Mouse (Mus musculus) midbrain, embryonic 14.5 days (tissue): ENCODE data around the gene Rln1. TPM values are rescaled to one million over a fixed set of nuclear protein-coding genes. Genes with fewer than 3 reads are reported as not detected.

ENCODE experiments used
- ATAC-seq: fragments of 200-750 bp; cut with Nextera tagmentation; 2 replicates; pipeline ENCODE4 v1.8.0; 2017; ENCODE audit warnings: moderate number of reproducible peaks, moderate library complexity; ENCODE audit not compliant: low FRiP score, low TSS enrichment
- DNase-seq: peaks from one replicate; pipeline ENCODE4 v3.0.0-alpha.2; 2015
- H3K27ac ChIP-seq: fragments of 300-500 bp; sonication (generic); replicated peaks from 2 replicates; pipeline ENCODE4 v1.5.1; 2014; ENCODE audit warnings: mild to moderate bottlenecking, low read depth, low read length, moderate library complexity
- H3K27me3 ChIP-seq: fragments of 300-500 bp; sonication (generic); 2 replicates; pipeline ENCODE4 v1.6.1; 2014; ENCODE audit warnings: low read length, control low read depth, mixed read lengths; ENCODE audit not compliant: control insufficient read depth, insufficient read depth
- H3K36me3 ChIP-seq: fragments of 300-500 bp; sonication (generic); 2 replicates; pipeline ENCODE4 v1.6.1; 2014; ENCODE audit warnings: low read length, control low read depth; ENCODE audit not compliant: control insufficient read depth, insufficient read depth
- H3K4me1 ChIP-seq: fragments of 300-500 bp; sonication (generic); 2 replicates; pipeline ENCODE4 v1.6.1; 2014; ENCODE audit warnings: mild to moderate bottlenecking, antibody characterized with exemption, low read length, control low read depth; ENCODE audit not compliant: control insufficient read depth, insufficient read depth
- H3K4me2 ChIP-seq: fragments of 300-500 bp; sonication (generic); 2 replicates; pipeline ENCODE4 v1.6.1; 2014; ENCODE audit warnings: mild to moderate bottlenecking, low read length, moderate library complexity
- H3K4me3 ChIP-seq: fragments of 300-500 bp; sonication (generic); replicated peaks from 2 replicates; pipeline ENCODE4 v1.5.1; 2014; ENCODE audit warnings: low read depth, low read length
- H3K9ac ChIP-seq: fragments of 300-500 bp; sonication (generic); replicated peaks from 2 replicates; pipeline ENCODE4 v1.6.1; 2014; ENCODE audit warnings: mild to moderate bottlenecking, low read length, moderate library complexity
- H3K9me3 ChIP-seq: fragments of 300-500 bp; sonication (generic); 2 replicates; pipeline ENCODE4 v1.6.1; 2016; ENCODE audit warnings: low read length, control low read depth, mixed read lengths; ENCODE audit not compliant: control insufficient read depth
- WGBS: fragments of 180-500 bp; shearing (Covaris S2); extraction: QIAGEN DNeasy Blood & Tissue Kit; methylation state at CpG from one replicate; pipeline ENCODE4 v1.1.7; 2014; 5-methylcytosine and 5-hydroxymethylcytosine counted together
- polyA plus RNA-seq: library from polyadenylated mRNA; unstranded; fragments of >200 nt; fragmentation: Nextera tagmentation; extraction: Ambion mirVana; gene quantifications from 2 replicates; pipeline ENCODE4 v1.2.1, GENCODE M21; 2014

Gene Rln1
- polyA plus RNA-seq, 1 experiment from 2014 or later, result 2.7 TPM

DNA sequence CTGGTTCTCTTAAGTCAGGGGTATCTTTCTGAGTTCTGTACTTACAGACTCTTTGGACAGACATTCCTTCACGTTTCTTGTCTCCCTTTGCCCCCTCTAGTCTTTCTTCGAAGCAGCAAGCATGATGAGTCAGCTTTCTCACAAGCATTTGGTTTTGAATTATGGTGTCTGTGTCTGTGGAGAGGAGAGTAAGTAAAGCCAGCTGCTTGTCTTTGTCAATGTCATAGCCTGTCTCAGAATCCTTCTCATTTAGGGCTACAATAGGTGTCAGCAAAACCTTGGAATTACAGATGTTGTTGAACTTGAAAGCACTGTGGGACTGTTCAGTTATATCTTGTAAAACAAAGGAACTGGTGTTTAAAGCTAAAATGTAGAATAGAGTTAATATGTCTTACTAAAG, 39.7 kb downstream of the Rln1 start:
- ATAC-seq, result no peak
- Histone ChIP-seq H3K9ac (no peak overlapping the region), H3K36me3 (peaks cover 63% of the 10 kb centered on the region), H3K4me1 (no peaks in the 10 kb centered on the region), H3K4me3 (no peak overlapping the region), H3K9me3 (no peaks in the 10 kb centered on the region), H3K27ac (no peak overlapping the region), H3K27me3 (no peaks in the 10 kb centered on the region), H3K4me2 (no peak overlapping the region)
- no peak for DNase-seq
- 76% methylated on average over 2 of the region's 2 CpGs for WGBS

DNA sequence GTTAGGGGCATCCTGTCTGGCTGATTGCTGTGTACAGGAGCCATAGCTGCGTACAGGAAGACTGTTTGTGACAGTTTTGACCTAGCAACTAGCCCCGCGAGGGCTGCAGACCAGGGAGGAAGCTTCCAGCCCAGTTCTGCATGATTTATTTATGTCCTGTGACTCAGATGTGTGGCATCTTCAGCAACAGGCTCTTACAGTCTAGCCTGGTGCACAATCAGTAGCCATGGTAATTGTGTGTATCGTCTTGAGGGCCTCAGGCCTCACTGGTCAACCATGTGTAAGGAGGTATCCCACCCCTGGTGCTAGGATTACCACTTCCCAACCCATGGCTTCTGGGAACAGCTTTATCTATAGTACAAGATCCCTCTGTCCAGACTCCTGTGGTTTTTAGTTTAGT, 41.9 kb downstream of the Rln1 start:
- Histone ChIP-seq H3K9me3 (no peaks in the 10 kb centered on the region), H3K27ac (no peak overlapping the region), H3K4me1 (no peaks in the 10 kb centered on the region), H3K27me3 (no peaks in the 10 kb centered on the region), H3K9ac (no peak overlapping the region), H3K4me2 (no peak overlapping the region), H3K36me3 (peaks cover 55% of the 10 kb centered on the region), H3K4me3 (no peak overlapping the region)
- WGBS, result 81% methylated on average over 4 of the region's 4 CpGs
- no peak for ATAC-seq
- DNase-seq, result no peak

DNA sequence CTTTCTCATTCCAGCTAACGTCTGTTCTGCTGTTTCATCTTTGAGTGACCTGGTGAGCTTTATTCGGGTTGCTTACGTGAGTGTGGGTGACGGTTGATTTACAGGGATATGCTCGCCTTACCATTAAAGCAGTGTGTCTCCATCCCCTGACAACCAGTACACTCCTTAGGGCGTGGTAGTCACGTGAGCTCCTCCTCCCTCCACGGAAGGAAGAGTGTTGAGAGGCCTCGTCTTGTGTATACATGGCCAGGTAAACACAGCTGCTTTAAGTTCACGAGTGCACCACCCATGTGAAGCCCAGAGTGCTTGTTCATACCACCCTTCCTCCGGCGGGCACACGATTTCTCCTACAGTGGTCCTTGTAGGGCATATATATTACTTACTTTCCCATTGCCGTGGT, 42.9 kb downstream of the Rln1 start:
- WGBS, result 92% methylated on average over 14 of the region's 14 CpGs
- H3K4me1 ChIP-seq, result no peaks in the 10 kb centered on the region

GRCm38 (mm10) chr19:29287863-29288262, 46.6 kb downstream of the Rln1 start:
- 79% methylated on average over 8 of the region's 8 CpGs for WGBS
- ATAC-seq (no peak), DNase-seq (peak; percentile 32)
- Histone ChIP-seq H3K4me1 (peaks cover 5% of the 10 kb centered on the region; the same call in 1 of the 2 replicates), H3K4me2 (no peak overlapping the region), H3K27me3 (no peaks in the 10 kb centered on the region), H3K4me3 (no peak overlapping the region), H3K36me3 (peaks cover 59% of the 10 kb centered on the region), H3K27ac (no peak overlapping the region), H3K9ac (no peak overlapping the region), H3K9me3 (no peaks in the 10 kb centered on the region)

More for the DNA sequence above, 42.9 kb downstream of the Rln1 start:
- Histone ChIP-seq H3K4me2 (no peak overlapping the region), H3K27me3 (no peaks in the 10 kb centered on the region), H3K4me3 (no peak overlapping the region), H3K9me3 (no peaks in the 10 kb centered on the region), H3K9ac (no peak overlapping the region), H3K27ac (no peak overlapping the region), H3K36me3 (peaks cover 56% of the 10 kb centered on the region)
- ATAC-seq (no peak), DNase-seq (no peak)

DNA sequence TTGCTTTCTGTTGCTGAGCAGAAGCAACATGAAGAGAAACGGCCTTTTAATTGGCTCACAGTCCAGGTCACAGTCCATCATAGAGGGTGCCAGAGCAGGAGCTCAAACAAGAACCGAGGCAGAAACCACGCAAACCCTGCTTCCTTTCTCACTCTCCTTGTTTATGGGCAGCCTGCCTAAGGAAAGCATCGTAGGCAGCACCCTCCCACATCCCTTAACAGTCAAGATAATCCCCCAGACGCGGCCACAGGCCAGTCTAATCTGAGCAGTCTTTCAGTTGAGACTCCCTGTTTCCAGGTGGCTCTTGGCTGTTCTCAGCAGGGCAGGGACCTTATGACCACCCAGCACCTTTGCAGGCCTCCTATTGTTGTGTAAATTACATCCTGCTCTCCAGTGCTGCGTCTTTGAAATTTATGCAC, 49.0 kb downstream of the Rln1 start:
- 7% methylated on average over 7 of the region's 7 CpGs for whole genome bisulfite sequencing
- H3K27me3 ChIP-seq, result no peaks in the 10 kb centered on the region
- no peaks in the 10 kb centered on the region for H3K9me3 ChIP-seq
- H3K4me3 ChIP-seq, result no peak overlapping the region
- no peak overlapping the region for H3K4me2 ChIP-seq
- DNase-seq (peak; percentile 55), ATAC-seq (peak; percentile 43; the same call in 1 of the 2 replicates)
- peaks cover 50% of the 10 kb centered on the region for H3K36me3 ChIP-seq
- H3K4me1 ChIP-seq, result peaks cover 5% of the 10 kb centered on the region; the same call in 1 of the 2 replicates
- H3K27ac ChIP-seq, result peak overlapping the region; percentile 60; the same call in 1 of the 2 replicates
- no peak overlapping the region; the same call in 1 of the 2 replicates for H3K9ac ChIP-seq

Other genes starting within 250 kb of the Rln1 start
- gene Rcl1, start 233.3 kb downstream of the Rln1 start, polyA plus RNA-seq, result 28.4 and 33.2 TPM in 2 replicates
- 22.5 and 28.3 TPM in 2 replicates for gene Jak2, start 82.8 kb downstream of the Rln1 start, polyA plus RNA-seq
- gene Insl6, start 9.3 kb downstream of the Rln1 start, polyA plus RNA-seq, result 0.77 and 1.9 TPM in 2 replicates
- 97.2 and 102 TPM in 2 replicates for gene Plgrkt, start 32.7 kb upstream of the Rln1 start, polyA plus RNA-seq
- gene Cd274, start 32.8 kb upstream of the Rln1 start, polyA plus RNA-seq, result 0.36 and 0.66 TPM in 2 replicates
- gene Pdcd1lg2, start 76.2 kb upstream of the Rln1 start, polyA plus RNA-seq, result 0.12 TPM in 1 of 2 replicates, not detected in the other
- 17.7 and 18.6 TPM in 2 replicates for gene Ric1, start 187.6 kb upstream of the Rln1 start, polyA plus RNA-seq